Mouse (Mus musculus): Measurements from ENCODE around the gene Iqschfp.

DNA sequence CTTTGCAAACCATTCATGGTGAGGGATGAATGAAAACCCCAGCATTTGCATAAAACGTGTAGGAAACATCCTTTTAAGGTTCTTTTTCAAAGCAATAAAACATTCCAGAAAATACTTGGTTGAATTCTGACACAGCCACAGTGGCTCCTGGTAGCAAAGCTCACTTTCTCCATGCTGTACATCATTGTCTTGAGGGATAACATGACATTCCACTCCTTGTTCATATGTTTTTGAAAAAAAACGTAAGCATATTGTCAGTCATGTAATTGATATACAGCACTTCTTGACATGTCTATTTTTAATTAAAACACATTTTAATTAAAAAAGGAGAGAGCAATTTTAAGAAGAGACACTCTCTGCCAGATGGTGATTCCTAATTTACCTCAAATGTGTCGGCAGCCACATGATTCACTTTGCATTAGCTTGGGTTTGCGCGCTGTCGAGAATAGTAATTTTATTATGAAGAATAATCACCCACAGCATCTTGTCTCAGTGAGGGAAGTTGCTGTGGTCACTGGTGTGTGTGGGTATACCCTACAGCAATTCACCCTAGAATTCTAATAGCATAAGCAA is 234.3 kb downstream of the Iqschfp start:
- TF ChIP-seq CTCF (IDR thresholded peaks at IDR 0.05; ENCODE audit: control insufficient read depth, insufficient read depth, insufficient replicate concordance, low read depth, low read length) (no peak), POLR2A (IDR thresholded peaks at IDR 0.05; ENCODE audit: control insufficient read depth, low read depth, low read length) (no peak)
